Mouse (Mus musculus) forebrain, embryonic 16.5 days (tissue): ENCODE measurements around the gene Stk39. TPM values are rescaled to one million over a fixed set of nuclear protein-coding genes. Genes with fewer than 3 reads are reported as not detected.
A peak's percentile ranks its signal among the peaks of the same experiment; 100 is the strongest.

Experiments used
- ATAC-seq: fragments of 200-750 bp; cut with Nextera tagmentation; 2 replicates; pipeline ENCODE4 v1.8.0; 2017; ENCODE audit warnings: mild to moderate bottlenecking, moderate library complexity
- H3K27ac ChIP-seq: fragments of 300-500 bp; sonication (generic); 2 replicates; pipeline ENCODE4 v1.5.1; 2014; ENCODE audit warnings: low read length, control low read depth
- H3K27me3 ChIP-seq: fragments of 300-500 bp; sonication (generic); replicated peaks from 2 replicates; pipeline ENCODE4 v1.6.1; 2014; ENCODE audit warnings: low read length; ENCODE audit not compliant: control insufficient read depth, insufficient read depth
- H3K36me3 ChIP-seq: fragments of 300-500 bp; sonication (generic); 2 replicates; pipeline ENCODE4 v1.6.1; 2014; ENCODE audit not compliant: control insufficient read depth, insufficient read depth
- H3K4me1 ChIP-seq: fragments of 300-500 bp; sonication (generic); replicated peaks from 2 replicates; pipeline ENCODE4 v1.6.1; 2014; ENCODE audit warnings: low read length; ENCODE audit not compliant: control insufficient read depth, insufficient read depth
- H3K4me2 ChIP-seq: fragments of 300-500 bp; sonication (generic); 2 replicates; pipeline ENCODE4 v1.6.1; 2014; ENCODE audit warnings: mild to moderate bottlenecking, low read length, control low read depth
- H3K4me3 ChIP-seq: fragments of 300-500 bp; sonication (generic); replicated peaks from 2 replicates; pipeline ENCODE4 v1.5.1; 2014; ENCODE audit warnings: mild to moderate bottlenecking, low read length, control low read depth
- H3K9ac ChIP-seq: fragments of 300-500 bp; sonication (generic); replicated peaks from 2 replicates; pipeline ENCODE4 v1.6.1; 2014; ENCODE audit warnings: low read depth, low read length, control low read depth
- H3K9me3 ChIP-seq: fragments of 300-500 bp; sonication (generic); 2 replicates; pipeline ENCODE4 v1.6.1; 2016; ENCODE audit warnings: low read length; ENCODE audit not compliant: control insufficient read depth
- WGBS: fragments of 180-500 bp; shearing (Covaris S2); extraction: QIAGEN DNeasy Blood & Tissue Kit; methylation state at CpG from one replicate; pipeline ENCODE4 v1.1.7; 2014; 5-methylcytosine and 5-hydroxymethylcytosine counted together
- polyA plus RNA-seq: library from polyadenylated mRNA; unstranded; fragments of >200 nt; fragmentation: Nextera tagmentation; extraction: Ambion mirVana; gene quantifications from 2 replicates; pipeline ENCODE4 v1.2.1, GENCODE M21; 2015

Gene Stk39
- polyA plus RNA-seq, 1 experiment from 2014 or later, result 18.3 TPM

DNA sequence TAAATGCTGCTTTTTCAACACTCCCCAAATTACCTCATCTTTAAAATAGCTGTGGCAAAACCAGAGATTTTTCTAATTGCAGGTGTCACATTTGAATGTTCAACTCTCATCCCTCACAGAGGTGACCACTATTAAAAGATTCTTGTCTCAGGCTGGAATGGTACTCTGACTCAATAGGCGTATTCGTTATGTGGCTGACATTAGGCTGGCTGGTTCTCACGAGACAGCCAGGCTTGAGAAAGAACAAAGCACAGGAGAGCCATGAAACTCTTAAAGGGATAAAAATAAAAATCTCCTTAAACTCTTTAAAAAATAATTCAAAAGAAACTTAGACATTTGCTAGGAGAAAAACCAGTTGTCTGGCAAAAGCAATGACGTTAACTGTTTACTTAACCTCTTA is 853 bp upstream of the Stk39 start:
- no peak overlapping the region for H3K4me2 ChIP-seq
- H3K4me3 ChIP-seq, result no peak overlapping the region
- H3K9ac ChIP-seq, result no peak overlapping the region
- 45% methylated on average over 4 of the region's 4 CpGs for WGBS
- no peak for ATAC-seq
- peaks cover 20% of the 10 kb centered on the region for H3K4me1 ChIP-seq
- H3K27me3 ChIP-seq, result no peaks in the 10 kb centered on the region
- no peaks in the 10 kb centered on the region for H3K9me3 ChIP-seq
- no peaks in the 10 kb centered on the region for H3K36me3 ChIP-seq
- H3K27ac ChIP-seq, result no peak overlapping the region

DNA sequence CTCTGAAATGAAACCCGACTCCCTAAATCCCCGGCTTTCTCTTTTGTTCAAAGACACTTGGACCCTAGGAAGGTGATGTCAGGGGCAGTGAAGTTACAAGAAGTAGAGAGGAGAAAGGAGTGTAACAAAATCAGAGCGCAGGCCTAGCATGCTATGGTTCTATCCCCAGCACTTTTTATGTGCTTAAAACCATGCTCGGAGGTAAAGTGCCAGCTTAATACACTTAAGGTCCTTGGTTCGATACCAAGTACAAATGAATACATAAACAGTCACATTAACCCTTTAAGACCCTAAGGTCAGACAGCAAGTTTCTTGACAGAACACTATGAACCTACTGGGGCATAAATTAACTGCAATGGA is 463 bp upstream of the Stk39 start:
- no peaks in the 10 kb centered on the region for H3K36me3 ChIP-seq
- peak overlapping the region; percentile 86 for H3K4me3 ChIP-seq
- H3K9ac ChIP-seq, result peak overlapping the region; percentile 85
- no peak overlapping the region for H3K27ac ChIP-seq
- H3K4me1 ChIP-seq, result peaks cover 20% of the 10 kb centered on the region
- no peaks in the 10 kb centered on the region for H3K9me3 ChIP-seq
- ATAC-seq, result no peak
- peak overlapping the region; percentile 88 for H3K4me2 ChIP-seq
- WGBS, result 1% methylated on average over 5 of the region's 5 CpGs
- no peaks in the 10 kb centered on the region for H3K27me3 ChIP-seq

DNA sequence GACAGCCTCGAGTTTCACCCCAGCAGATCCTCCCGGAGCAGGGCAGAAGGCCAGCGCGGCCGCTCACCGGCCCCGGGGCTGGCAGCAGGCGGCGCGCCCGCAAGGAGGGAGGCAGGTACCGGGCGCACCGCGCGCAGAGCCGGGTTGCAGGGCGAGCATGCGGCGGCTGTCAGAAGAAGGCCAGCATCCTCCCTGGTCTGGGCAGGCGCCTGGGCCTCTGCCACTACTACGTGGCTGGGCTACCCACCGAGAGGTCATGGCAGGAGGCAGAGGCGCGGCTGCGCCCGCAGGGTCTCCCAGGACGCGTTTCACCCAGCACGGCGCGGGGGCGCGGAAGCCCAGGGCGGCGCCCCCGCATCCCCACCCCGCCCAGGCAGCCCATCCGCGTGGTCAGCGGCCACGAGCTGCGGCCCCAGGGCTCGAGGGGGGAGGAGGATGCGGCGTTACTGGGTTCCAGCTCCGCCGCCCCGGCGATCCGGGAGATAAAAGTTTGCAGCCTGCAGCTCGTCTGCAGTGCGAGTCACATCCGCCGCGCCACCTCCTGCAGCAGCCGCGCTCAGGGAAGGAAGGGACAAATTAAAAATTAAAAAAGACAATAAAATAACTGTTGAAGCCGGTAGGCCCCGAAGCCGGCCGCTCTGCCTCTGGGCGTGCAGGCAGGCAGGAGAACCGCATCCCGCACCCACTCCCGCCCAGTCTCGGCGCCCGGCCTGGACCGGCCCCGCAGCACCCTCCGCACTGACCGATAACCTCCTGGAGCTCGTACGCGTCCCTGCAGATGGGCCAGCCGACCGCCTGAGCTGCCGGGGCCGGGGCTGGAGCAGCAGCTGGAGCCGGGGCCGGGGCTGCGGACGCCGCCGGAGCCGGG is 943 bp downstream of the Stk39 start:
- peak; percentile 72 for ATAC-seq
- under 1% methylated on average over 77 of the region's 87 CpGs for WGBS
- no peaks in the 10 kb centered on the region for H3K36me3 ChIP-seq
- peaks cover 20% of the 10 kb centered on the region for H3K4me1 ChIP-seq
- H3K27ac ChIP-seq, result peak overlapping the region; percentile 83
- peak overlapping the region; percentile 86 for H3K4me3 ChIP-seq
- H3K4me2 ChIP-seq, result peak overlapping the region; percentile 88
- no peaks in the 10 kb centered on the region for H3K9me3 ChIP-seq
- H3K9ac ChIP-seq, result peak overlapping the region; percentile 85
- no peaks in the 10 kb centered on the region for H3K27me3 ChIP-seq

DNA sequence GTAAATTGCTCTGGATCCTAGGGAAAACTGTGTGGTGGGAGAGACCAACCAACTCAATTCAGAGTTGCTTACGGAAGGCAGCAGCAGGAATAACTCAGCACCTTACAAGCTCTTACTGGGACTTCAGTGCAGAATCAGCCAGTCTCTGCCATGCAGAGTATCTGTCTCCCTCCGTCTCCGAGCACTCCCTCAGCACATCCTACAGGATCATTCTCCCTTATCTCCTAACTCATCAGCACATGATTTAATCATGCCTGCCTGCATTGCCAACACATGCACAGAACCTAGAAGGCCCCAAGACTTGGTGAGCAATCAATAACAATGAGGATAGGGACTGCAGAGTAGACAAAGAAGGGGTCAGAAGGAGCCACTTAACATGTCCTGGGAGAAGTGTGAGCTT is 2.6 kb downstream of the Stk39 start:
- H3K9me3 ChIP-seq, result no peaks in the 10 kb centered on the region
- H3K27me3 ChIP-seq, result no peaks in the 10 kb centered on the region
- no peaks in the 10 kb centered on the region for H3K36me3 ChIP-seq
- peak overlapping the region; percentile 27 for H3K4me2 ChIP-seq
- 58% methylated on average over 3 of the region's 3 CpGs for WGBS
- H3K27ac ChIP-seq, result no peak overlapping the region
- no peak overlapping the region for H3K9ac ChIP-seq
- peaks cover 23% of the 10 kb centered on the region for H3K4me1 ChIP-seq
- H3K4me3 ChIP-seq, result no peak overlapping the region
- no peak for ATAC-seq

DNA sequence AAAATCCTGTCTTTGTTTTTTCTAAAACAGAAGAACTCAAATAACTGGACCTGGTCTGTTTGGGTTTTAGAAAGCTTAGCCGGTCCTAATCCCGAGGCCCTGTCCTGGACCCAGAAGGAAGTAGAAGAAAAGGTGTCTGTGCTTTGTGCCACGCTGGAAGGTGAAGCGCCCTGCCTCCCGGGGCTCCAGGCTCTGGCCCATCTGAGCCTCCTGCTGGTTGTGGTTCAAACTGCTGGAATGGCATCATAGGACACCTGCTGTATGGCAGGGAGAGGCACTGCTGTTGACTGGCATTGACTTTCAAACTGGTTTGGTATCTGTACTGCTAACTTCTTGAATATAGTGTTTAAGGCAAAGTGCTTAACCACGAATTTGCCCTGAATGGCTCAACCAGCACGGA is 3.4 kb downstream of the Stk39 start:
- no peaks in the 10 kb centered on the region for H3K9me3 ChIP-seq
- H3K4me3 ChIP-seq, result no peak overlapping the region
- whole genome bisulfite sequencing, result 32% methylated on average over 7 of the region's 7 CpGs
- no peaks in the 10 kb centered on the region for H3K27me3 ChIP-seq
- H3K36me3 ChIP-seq, result no peaks in the 10 kb centered on the region
- H3K4me2 ChIP-seq, result no peak overlapping the region
- H3K27ac ChIP-seq, result no peak overlapping the region
- H3K9ac ChIP-seq, result no peak overlapping the region
- no peak for ATAC-seq
- peaks cover 23% of the 10 kb centered on the region for H3K4me1 ChIP-seq

DNA sequence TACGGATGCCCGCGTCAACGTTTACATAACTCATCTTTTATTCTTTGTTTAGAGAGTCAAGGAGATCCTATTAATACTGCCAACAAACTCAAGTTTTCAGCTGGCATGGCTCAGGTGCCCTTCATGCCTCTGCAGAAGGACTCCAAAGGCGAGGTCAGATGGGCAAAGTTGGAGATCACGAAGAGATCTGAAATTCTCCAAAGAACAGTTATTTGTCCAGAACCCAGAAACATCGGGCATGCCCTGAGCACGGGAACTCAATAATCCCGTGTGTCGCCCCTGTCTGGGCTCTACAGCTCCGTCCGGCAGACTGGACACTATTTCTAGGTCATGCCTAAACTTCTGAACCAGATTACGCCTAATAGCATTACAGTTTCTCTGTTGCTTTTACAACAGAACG is 3.8 kb downstream of the Stk39 start:
- WGBS, result 81% methylated on average over 14 of the region's 14 CpGs
- no peaks in the 10 kb centered on the region for H3K36me3 ChIP-seq
- no peaks in the 10 kb centered on the region for H3K27me3 ChIP-seq
- no peaks in the 10 kb centered on the region for H3K9me3 ChIP-seq
- H3K9ac ChIP-seq, result no peak overlapping the region
- H3K4me2 ChIP-seq, result no peak overlapping the region
- no peak overlapping the region for H3K4me3 ChIP-seq
- ATAC-seq, result no peak
- peaks cover 23% of the 10 kb centered on the region for H3K4me1 ChIP-seq
- H3K27ac ChIP-seq, result no peak overlapping the region

DNA sequence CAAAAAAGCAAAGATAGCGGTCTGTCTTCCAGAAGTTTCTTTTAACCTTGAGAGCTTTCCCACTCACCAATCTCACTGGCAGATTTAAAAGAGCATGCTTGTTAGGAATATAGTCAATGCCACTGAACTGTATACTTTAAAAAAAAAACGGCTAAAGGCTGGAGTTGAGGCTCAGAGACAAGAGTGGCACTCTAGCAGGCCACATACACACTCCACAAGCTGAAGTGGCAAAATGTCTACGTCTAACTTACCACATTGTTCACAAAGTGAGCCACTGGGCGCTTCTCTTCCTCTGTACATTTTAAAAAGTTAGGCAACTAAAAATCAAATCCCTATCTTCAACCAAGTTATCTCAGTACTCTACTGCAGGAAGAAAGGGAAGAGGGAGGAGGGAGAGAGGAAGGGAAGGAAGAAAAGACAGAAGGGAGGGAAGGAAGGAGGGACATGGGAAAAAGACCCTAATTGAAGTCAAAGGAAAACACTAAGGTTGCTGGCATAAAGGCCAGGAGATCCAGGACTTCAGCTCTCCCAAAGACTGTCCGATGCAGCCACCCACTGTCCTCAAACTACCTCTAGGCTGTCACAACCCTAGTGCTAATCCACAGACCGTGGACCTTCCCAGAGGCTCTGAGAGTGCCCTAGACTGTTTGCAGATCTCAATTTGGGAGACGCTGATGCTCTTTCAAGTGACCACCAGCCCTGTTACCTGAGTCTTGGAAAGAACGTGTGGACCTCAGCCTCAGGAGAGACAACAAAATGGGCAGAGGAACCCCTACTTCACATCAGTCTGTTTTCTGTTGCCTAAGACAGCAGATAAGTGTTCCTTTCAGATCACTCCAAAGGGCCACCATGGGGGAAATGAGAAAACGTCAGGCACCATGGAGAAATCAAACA is 4.7 kb downstream of the Stk39 start:
- no peaks in the 10 kb centered on the region for H3K27me3 ChIP-seq
- H3K9me3 ChIP-seq, result no peaks in the 10 kb centered on the region
- H3K9ac ChIP-seq, result no peak overlapping the region
- H3K4me1 ChIP-seq, result peaks cover 20% of the 10 kb centered on the region
- WGBS, result 85% methylated on average over 9 of the region's 9 CpGs
- ATAC-seq, result no peak
- no peak overlapping the region for H3K4me2 ChIP-seq
- no peaks in the 10 kb centered on the region for H3K36me3 ChIP-seq
- no peak overlapping the region for H3K27ac ChIP-seq
- H3K4me3 ChIP-seq, result no peak overlapping the region

DNA sequence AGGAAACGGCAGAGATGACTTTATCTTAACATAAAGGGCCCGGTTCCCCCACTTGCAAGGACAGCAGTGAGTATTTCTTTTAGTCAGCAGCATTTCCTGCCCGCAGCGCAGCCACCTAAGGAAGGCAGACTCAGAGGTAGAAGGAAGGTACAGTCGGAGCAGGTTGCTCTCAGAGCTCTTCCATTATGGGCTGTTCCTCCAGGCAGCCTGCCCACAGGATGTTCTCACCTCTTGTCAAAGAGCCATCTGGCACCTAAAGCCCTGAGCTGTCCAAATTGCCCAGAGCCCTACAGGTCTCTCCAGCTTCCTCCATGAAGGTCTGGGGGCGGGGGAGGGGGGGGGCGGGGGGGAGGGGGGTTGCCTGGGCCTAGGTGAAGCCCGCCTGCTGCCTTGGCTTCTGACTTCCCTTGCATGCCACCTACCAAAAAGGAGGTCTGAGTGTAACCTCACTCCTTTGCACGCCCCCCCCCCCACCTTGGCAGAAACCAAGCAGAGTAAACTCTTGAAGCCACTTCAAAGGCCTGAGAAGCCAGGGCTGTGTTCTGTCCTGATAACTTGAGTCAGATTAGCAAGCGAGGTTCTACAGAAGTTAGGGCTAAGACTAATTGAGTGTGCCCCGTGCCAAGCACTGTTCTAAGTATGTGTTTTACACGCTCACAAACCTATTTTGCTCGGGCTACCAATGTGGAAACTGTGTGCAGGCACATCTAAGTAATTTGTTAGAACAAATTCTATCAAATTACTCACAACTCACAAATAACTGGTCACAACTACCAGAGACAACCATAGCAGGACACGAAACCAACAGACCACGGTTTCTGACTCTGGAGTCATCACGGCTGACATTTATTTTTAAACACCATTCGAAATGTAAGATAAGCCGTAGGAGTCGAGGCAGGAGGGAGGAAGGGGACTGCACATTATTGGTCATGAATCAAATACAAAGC is 5.7 kb downstream of the Stk39 start:
- ATAC-seq, result no peak
- H3K9ac ChIP-seq, result no peak overlapping the region
- H3K4me2 ChIP-seq, result no peak overlapping the region
- H3K36me3 ChIP-seq, result no peaks in the 10 kb centered on the region
- no peak overlapping the region for H3K27ac ChIP-seq
- 69% methylated on average over 18 of the region's 19 CpGs for WGBS
- no peaks in the 10 kb centered on the region for H3K27me3 ChIP-seq
- peaks cover 19% of the 10 kb centered on the region for H3K4me1 ChIP-seq
- H3K4me3 ChIP-seq, result no peak overlapping the region
- no peaks in the 10 kb centered on the region for H3K9me3 ChIP-seq
